Mouse (Mus musculus) G1E (cell line): Measurements from ENCODE around the gene Mthfd2. TPM values are rescaled to one million over a fixed set of nuclear protein-coding genes. Genes with fewer than 3 reads are reported as not detected.

Experiments
- ATAC-seq: 2 replicates; pipeline ENCODE4 v1.8.0; 2016; ENCODE audit warnings: mild to moderate bottlenecking; ENCODE audit not compliant: insufficient number of reproducible peaks, poor library complexity, low FRiP score, severe bottlenecking; ENCODE audit errors: extremely low read depth
- DNase-seq: peaks from one replicate; pipeline ENCODE4 v3.0.0; 2012; ENCODE audit warnings: low spot score
- H3K27me3 ChIP-seq: 2 replicates; pipeline ENCODE4 v1.6.1; 2012; ENCODE audit warnings: mild to moderate bottlenecking, low read length, inconsistent platforms; ENCODE audit not compliant: insufficient read depth
- H3K36me3 ChIP-seq: replicated peaks from 2 replicates; pipeline ENCODE3; 2012; ENCODE audit warnings: mild to moderate bottlenecking, inconsistent platforms
- H3K4me1 ChIP-seq: 2 replicates; pipeline ENCODE4 v1.6.1; 2012; ENCODE audit warnings: low read depth, low read length, inconsistent platforms, mixed read lengths; ENCODE audit not compliant: insufficient read depth
- H3K4me3 ChIP-seq: 2 replicates; pipeline ENCODE4 v1.5.1; 2012; ENCODE audit warnings: low read depth, mild to moderate bottlenecking, inconsistent platforms, low read length, moderate library complexity, mixed read lengths
- H3K9me3 ChIP-seq: replicated peaks from 2 replicates; pipeline ENCODE4 v1.6.1; 2012; ENCODE audit warnings: inconsistent platforms
- CTCF ChIP-seq: IDR thresholded peaks from 2 replicates; pipeline ENCODE4 v1.5.1; 2012; ENCODE audit warnings: low read depth, low read length, inconsistent platforms, mixed read lengths
- GATA1 ChIP-seq: IDR thresholded peaks from 2 replicates; pipeline ENCODE4 v1.6.1; 2012; ENCODE audit warnings: borderline replicate concordance, low read length, inconsistent platforms, mixed read lengths
- GATA2 ChIP-seq: IDR thresholded peaks from 2 replicates; pipeline ENCODE4 v1.6.1; 2012; ENCODE audit warnings: low read depth, low read length, inconsistent platforms, borderline replicate concordance
- POLR2AphosphoS5 ChIP-seq: IDR thresholded peaks from 2 replicates; pipeline ENCODE4 v1.6.1; 2012; ENCODE audit warnings: low read depth, low read length, inconsistent platforms; ENCODE audit not compliant: insufficient replicate concordance
- TAL1 ChIP-seq: conservative IDR thresholded peaks from 2 replicates; pipeline ENCODE4 v1.6.1; 2012; ENCODE audit warnings: low read depth, low read length, inconsistent platforms, mixed read lengths
- polyA plus RNA-seq: library from polyadenylated mRNA; stranded (reverse); fragments of >175 nt; gene quantifications from 2 replicates; pipeline ENCODE4 v1.2.3, GENCODE M21; 2012
- total RNA-seq, 2 experiments: library from RNA; stranded (forward) in 1 of 2; stranded (reverse) in 1 of 2; fragments of 200-1000 nt in 1 of 2; fragments of >200 nt in 1 of 2; fragmentation: Nextera tagmentation in 1 of 2; gene quantifications; 2 replicates each; pipeline ENCODE4 v1.2.3; 2014 to 2017

Gene Mthfd2
- total and polyA plus RNA-seq, 3 experiments: 31.5 to 37.9 (median 35.8) TPM

- Histone ChIP-seq H3K36me3 (peaks cover 91% of the 10 kb centered on the region), H3K4me3 (no peak overlapping the region)
Measured at GRCm38 (mm10) chr6:83361523-83362248, 36.0 kb upstream of the Mthfd2 start.

GRCm38 (mm10) chr6:83357436-83357835, 31.7 kb upstream of the Mthfd2 start:
- Histone ChIP-seq H3K36me3 (peaks cover 97% of the 10 kb centered on the region), H3K9me3 (no peaks in the 10 kb centered on the region), H3K27me3 (no peaks in the 10 kb centered on the region), H3K4me1 (peaks cover 68% of the 10 kb centered on the region), H3K4me3 (no peak overlapping the region)
- TF ChIP-seq CTCF (no peak), TAL1 (no peak), GATA2 (no peak), GATA1 (no peak), POLR2AphosphoS5 (no peak)
- DNase-seq: no peak
- no peak for ATAC-seq

More at GRCm38 (mm10) chr6:83361523-83362248, 36.0 kb upstream of the Mthfd2 start:
- DNase-seq: no peak
- ATAC-seq: no peak
- H3K9me3 ChIP-seq: no peaks in the 10 kb centered on the region
- peaks cover 49% of the 10 kb centered on the region for H3K4me1 ChIP-seq
- H3K27me3 ChIP-seq: no peaks in the 10 kb centered on the region
- TF ChIP-seq GATA2 (no peak), TAL1 (0 out of 2 replicates have a peak, but pooled peaks have one; percentile 16), GATA1 (no peak)

DNA sequence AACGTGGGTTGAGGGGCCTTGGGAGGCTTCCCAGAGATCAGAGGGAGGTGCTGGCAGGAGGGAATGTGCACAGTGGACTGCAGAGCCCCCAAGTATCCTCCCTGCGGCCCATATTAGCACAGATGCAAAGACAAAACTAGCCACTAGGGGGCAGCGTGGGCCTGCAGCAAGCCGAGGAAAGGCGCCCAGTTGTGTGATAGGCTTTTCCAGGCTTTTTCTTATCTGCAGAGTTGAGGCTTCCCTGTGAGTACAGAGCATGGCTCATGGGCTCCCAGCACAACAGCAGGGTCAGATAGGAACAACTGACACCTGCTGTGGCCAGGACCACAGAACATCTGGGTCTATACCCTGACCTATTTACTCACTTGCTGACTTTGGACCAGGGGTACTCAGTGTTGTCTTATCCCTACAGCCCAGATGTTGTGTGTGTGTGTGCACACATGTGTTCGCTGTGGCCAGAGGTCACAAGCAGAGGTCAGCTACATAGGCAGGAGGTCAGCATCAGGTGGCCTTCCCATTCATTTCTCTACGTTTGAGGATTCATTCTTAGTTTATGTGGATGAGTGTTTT, 30.9 kb upstream of the Mthfd2 start:
- DNase-seq: no peak
- ATAC-seq: no peak
- Histone ChIP-seq H3K27me3 (no peaks in the 10 kb centered on the region), H3K4me3 (no peak overlapping the region; the same call in 1 of the 2 replicates), H3K4me1 (peaks cover 71% of the 10 kb centered on the region), H3K36me3 (peaks cover 96% of the 10 kb centered on the region), H3K9me3 (no peaks in the 10 kb centered on the region)
- peak; percentile 88 for TF ChIP-seq CTCF
- TF ChIP-seq GATA1: no peak

- TF ChIP-seq GATA1 (no peak), TAL1 (no peak), CTCF (no peak), GATA2 (no peak), POLR2AphosphoS5 (no peak)
- H3K4me1 ChIP-seq: peaks cover 71% of the 10 kb centered on the region
- H3K27me3 ChIP-seq: no peaks in the 10 kb centered on the region
- no peaks in the 10 kb centered on the region for H3K9me3 ChIP-seq
- ATAC-seq: no peak
- H3K36me3 ChIP-seq: peaks cover 96% of the 10 kb centered on the region
- no peak for DNase-seq
- no peak overlapping the region; the same call in 1 of the 2 replicates for H3K4me3 ChIP-seq
Measured at GRCm38 (mm10) chr6:83354856-83355781, 29.4 kb upstream of the Mthfd2 start.

DNA sequence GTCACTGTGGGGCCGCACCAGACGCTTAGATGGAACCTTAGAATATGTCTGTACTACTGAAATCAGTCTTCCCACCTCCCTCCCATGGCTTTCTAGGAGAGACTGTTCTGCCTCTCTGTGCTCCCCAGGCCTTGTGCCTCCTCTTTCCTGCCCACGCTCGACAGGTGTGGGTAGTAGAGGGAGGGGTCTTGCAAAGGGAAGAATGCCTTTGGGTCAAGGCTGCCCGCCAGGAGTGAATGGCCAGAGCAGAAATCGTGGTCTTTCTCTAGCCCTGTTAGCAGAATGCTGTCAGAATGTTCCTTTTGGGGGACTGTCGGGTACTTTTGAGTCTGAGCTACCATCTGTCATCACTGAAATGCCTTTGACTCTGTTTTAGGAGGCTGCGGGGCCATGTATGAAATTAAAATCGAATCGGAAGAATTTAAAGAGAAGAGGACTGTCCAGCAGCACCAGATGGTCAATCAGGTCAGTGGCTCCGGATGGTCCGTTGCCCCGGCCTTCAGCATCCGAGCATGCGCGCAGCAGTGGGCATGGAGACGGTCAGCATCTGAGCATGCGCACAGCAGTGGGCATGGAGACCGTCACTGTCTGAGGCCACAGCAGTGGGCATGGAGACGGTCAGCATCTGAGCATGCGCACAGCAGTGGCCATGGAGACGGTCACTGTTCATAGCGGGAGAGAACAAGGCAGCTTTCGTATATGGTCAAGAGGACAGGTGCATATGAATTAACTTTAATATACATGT, 27.1 kb upstream of the Mthfd2 start:
- ATAC-seq: no peak
- Histone ChIP-seq H3K4me3 (peak overlapping the region; percentile 82), H3K9me3 (no peaks in the 10 kb centered on the region), H3K4me1 (peaks cover 86% of the 10 kb centered on the region), H3K36me3 (peaks cover 88% of the 10 kb centered on the region), H3K27me3 (no peaks in the 10 kb centered on the region)
- DNase-seq: no peak
- no peak for TF ChIP-seq POLR2AphosphoS5
- no peak for TF ChIP-seq CTCF
- no peak for TF ChIP-seq GATA2
- no peak for TF ChIP-seq TAL1
- no peak for TF ChIP-seq GATA1
